Mouse (Mus musculus) kidney, adult 8-10 months (tissue): ENCODE results near the gene Ppp2r2c.

Source experiments
- DNase-seq, 2 experiments: peaks; one replicate each; pipeline ENCODE4 v3.0.0; 2022

The Ppp2r2c gene

DNA sequence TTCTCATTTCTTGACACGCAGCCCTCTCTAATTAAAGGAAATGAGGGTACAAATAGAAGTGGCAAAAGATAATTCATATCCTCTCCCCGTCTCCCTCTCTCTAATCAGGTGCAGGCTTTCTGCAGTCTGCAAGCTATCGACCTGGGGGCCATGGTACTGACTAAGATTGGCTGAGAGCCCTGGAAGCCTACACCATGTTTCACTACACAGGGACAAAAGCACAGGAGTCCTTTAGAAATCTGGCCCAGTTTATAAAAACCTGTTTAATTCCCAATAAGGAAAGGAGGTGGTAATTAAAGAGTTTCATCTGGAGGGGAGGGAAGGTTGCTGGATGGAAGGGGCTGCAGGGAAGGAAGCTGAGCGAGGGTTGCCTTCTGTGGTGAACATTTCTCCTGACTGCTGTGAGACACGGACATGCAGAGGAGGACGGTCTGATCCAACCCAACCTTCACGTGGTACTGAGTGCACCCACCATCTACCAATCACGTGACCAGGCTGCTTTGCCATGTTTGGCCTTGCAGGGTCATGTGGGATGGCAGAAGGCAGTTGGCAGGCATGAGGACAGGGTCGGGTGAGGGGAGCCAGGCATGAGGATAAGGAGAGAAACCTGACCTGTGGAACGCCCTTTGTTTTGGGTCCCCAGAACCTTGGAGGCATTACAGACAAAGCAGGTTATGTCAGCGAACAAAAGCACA, 30.2 kb downstream of the Ppp2r2c start:
- DNase-seq, result no peak

DNA sequence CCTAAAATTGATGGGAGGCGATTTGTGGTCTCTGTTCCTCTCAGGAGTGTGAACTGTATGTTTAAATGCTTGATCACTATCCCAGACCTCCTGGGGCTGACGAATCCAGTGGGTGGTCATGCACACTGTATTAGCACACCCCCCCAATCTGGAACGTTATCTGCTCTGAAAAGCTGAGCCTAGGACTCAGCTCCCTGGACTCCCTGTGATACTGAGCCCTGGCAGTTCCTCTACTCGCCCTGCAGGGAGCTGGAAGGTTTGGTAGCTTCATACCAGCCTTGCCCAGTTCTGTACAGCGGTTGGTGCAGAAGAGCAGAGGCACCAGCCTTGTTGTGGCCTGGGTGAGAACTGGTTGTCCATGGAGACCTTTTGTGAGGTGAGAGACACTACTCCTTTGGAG, 31.1 kb downstream of the Ppp2r2c start:
- DNase-seq, result no peak

GRCm38 (mm10) chr5:36900189-36900619, 31.9 kb downstream of the Ppp2r2c start:
- DNase-seq, result no peak

DNA sequence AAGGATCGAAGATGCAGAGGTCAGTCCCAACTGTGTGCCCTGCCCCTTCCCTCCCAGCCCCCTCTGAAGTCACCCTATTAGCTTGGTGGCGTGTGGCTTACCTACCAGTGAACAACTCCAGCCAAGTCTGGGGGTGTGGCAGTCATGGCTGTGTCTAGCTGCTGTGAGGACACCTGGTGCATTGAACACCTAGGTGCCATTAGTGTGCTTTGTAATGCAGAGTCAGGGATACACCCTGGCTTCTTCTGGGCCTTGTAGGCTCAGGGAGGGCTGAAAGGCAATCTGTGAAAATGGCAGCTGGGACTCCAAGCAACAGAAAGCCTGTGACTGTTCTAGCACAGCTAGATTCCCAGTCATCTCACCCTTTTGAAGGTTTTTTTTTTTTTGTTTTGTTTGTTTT, 34.5 kb downstream of the Ppp2r2c start:
- DNase-seq, result no peak

DNA sequence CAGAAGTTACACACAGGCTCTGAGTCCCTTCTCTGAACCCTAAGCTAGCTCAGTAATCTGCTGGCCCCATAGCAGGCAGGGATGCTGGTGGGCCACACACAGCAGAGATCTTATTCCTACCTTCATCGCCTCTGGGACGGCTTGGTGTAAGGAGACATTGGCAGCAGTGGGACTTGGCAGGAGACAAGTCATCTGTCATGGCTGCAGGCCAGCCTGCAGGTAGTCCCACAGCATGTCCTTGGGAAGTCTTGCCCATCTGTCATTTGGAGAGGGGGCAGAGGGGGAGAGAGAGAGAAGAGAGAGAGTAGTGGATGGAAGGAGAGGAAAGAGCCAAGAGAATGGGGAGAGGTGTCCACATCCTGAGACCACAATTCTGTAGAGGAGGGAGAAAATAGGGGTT, 35.8 kb downstream of the Ppp2r2c start:
- no peak for DNase-seq

DNA sequence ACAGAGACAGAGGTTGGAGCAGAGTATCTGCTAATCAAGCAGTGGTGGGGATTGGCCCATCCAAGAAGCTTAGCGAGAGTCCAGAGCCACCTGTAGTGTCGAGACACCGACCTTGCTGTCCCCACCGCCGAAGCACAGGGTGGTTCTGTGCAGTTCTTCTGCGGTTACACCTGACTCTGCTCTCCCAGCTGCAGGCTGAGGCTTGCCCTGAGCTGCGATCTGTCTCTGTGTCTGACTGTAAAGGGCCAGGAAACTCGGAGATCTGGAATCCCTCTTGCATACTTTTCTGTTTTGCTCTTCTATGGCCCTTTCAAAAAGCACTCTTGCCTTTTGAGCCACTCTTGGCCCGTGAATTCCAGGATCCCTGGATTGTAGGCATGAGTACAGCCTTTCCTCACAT, 36.4 kb downstream of the Ppp2r2c start:
- no peak for DNase-seq

DNA sequence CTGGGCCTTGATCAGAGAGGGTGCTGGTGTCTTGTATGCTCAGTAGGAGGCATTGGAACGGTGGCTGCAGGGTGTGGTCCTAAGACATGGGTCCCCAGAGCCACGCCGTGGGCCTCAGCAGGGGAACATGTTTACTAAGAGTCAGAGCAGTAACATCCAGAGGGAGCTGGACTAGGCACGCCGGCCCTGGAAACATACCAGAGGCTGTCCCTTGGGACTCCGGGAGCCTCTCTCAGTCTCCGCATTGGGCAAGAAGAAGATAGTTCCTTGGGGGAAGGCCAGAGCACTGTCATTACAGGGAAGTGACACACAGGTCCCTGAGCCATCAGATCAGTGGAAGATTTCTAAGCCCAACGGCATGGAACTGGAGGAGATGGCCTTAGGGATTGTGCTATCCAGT, 36.9 kb downstream of the Ppp2r2c start:
- DNase-seq, result no peak

DNA sequence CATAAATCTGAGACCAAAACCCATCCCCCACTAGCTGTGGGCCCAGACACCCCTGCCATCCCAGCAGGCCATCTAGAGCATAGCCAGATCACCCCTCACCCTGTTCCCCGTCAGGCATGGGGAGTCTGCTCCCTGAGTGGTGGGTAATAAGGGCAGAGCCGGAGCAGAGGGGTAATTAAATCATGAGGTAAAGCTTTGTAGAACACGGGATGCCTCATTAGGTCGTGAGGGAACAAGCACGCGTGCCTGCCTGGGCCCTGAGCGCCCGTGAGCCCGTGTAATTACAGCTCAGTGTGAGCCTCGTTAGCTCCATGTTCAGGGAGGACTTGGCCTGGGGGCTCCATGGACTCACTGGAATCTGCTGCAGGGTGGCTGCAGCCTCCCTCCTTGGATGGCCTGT, 39.4 kb downstream of the Ppp2r2c start:
- no peak for DNase-seq

DNA sequence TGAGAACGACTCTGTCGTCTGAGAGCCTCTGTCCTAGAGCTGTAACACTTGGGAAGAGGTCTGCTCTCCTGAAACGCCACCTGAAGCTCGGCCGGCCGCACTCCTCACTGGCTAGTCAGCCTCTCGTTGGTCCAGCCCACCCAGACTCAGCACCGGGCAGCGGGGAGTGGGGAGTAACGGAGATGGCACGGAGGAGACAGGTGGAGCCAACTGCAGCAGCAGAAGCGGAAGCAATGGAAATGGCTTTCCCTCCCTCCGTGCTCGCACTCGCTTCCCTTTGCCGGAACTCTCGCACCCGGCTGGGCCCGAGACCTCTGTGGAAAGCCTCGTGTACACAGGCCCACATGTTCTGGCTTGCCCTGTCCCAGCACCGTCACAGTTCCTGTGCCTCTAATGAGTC, 41.2 kb downstream of the Ppp2r2c start:
- no peak for DNase-seq

DNA sequence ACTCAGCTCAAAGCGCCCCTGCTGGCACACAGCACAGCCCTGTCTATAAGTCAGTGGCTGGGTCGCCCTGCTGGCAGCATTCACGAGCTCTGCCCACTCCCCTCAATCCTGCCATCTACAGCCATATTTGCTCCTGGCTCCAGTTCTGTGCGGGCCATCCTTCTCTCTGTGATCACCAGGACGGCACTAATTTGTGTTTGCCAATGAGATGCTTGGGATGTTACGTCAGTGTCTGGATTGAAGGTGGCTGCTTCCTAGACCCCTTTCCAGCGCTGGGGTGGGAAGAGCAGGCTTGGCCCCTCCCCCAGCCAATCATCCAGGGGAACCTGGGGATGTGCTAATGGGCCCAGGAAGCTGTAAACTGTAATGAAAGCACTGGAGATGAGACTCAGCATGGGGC, 42.7 kb downstream of the Ppp2r2c start:
- DNase-seq, result no peak

DNA sequence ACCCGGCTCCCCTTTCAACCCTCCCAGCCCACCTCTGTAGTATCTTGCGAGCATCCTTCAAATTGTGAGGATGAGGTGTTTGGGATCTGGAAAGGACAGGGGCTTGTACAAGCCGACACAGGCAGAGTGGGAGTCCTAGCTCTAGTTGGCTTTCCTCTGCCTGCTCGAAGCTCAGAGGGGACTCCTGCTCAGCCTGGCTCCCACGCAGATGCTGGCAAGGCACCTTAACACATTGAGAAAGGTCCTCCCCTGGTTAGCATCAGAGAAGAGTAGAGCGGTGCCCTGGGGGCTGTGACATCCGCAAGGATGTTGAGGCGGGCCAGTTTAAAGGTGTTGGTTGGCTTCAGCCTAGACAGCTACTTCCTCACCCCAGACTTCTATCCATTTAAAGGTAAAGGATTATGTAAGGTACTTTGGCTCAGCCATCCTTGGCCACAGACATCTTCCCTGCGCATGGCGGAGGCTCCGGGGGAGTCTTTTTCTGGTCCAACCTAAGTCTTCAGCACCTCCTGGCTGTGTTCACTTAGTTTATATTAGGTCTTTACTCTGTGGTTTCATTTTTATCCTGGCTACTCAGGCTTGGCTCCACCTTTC, 43.5 kb downstream of the Ppp2r2c start:
- no peak for DNase-seq

- DNase-seq, result no peak
Measured at GRCm38 (mm10) chr5:36912602-36913310, 44.4 kb downstream of the Ppp2r2c start.

DNA sequence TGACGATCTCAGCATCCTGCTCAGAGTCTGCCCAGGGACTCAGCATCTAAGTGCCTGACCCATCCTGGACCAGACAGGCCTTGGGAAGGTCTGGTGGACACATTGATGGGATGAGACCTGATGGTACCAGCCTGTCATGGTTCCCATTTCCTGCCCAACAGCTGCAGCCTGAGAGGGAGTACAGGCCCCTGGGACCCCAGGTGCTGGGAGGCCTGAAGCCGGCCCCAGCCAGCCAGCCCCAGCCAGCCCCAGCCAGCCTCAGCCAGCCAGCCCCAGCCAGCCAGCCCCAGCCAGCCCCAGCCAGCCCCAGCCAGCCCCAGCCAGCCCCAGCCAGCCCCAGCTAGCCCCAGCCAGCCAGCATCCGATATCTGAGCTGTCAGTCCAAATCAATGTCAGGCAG, 46.9 kb downstream of the Ppp2r2c start:
- DNase-seq, result no peak

DNA sequence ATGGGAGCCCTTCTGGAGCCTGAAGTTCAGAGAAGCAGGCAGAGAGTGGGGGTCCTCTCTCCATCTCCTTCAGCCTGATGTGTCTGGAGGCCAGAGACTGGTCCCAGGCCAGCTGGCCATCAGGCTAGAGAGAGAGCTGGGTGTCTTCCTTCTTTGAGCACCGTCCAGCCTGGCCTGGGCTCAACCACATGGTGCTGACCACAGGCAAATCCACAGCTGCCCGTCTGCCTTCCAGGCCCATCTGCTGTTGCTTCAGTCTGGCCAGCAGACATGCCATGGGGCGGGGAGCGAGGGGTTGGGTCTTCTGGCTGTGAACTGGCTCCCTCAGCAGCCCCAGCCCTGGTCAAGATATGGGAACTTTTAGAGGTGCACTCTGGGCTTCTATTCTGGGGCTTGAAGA, 48.3 kb downstream of the Ppp2r2c start:
- no peak for DNase-seq

DNA sequence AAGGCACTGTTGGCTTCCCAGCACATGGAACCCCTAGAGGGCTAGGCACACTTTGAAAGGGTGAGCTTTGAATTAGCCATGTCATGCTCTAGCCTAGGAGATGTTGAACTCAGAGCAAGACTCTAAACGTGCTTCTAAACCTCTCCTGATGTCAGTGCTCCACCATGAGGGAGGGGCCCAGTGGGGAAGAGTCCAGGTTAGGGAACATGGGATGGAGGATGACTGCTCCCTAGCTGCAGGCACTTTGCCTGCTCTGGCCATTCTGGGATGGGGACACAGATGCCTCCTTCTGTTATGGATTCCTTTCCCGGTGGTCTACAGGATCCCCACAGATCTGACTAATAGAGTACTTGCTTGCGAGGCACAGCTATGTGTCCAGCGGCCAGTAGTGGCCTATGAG, 48.9 kb downstream of the Ppp2r2c start:
- DNase-seq, result no peak

DNA sequence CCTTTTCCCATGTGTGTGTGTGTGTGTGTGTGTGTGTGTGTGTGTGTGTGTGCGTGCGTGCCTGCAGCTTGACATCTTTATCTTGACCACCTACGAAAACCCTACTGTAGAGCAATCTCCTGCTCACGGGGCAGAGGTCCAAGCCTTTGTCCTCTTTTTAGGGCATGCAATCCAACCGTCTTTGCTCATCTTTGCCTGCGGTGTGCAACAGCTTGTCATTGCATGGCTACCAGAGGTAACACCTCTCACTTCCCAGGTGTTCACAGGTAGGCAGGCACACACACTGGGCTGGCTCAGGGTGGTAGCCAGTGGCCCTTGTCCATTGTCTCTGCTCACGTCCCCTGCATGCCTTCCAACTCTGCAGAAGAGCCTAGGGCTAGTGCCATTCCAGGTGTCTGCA, 49.7 kb downstream of the Ppp2r2c start:
- DNase-seq, result no peak

DNA sequence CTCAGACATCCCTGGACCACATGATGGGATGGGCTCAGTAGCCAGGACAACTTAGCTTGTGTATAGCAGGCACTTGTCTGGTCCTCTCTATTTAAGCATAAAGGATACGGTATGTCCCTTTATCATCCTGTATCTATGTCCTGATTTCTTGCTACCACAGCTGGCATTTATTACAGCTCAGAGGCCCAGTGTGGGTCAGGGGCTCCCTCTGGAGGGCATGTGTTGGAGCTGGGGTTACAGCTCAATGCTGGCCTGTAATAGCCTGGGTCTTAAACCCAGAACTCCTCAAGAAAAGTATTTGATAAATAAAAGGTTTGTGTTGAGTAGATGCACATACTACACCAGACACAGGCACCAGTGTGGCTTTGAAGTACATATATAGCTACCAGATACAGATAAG, 51.8 kb downstream of the Ppp2r2c start:
- no peak for DNase-seq

- no peak for DNase-seq
Measured at GRCm38 (mm10) chr5:36921871-36922270, 53.6 kb downstream of the Ppp2r2c start.

DNA sequence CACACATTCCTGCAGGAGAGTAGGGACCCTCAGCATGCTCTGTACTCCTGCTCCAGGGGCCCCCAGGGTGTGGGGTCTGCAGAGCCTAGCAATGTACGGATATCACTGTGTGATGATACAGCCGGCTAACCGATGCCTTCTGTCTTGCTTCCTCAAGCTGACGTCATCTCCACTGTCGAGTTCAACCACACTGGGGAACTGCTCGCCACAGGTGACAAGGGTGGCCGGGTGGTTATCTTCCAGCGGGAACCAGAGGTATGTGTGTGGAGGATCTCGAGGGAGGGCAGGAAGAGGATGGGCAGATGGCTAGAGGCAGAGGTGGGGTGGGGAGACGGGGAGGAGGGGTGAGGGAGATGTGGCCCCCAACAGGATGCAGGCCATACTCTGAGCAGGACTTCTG, 54.5 kb downstream of the Ppp2r2c start:
- no peak for DNase-seq

DNA sequence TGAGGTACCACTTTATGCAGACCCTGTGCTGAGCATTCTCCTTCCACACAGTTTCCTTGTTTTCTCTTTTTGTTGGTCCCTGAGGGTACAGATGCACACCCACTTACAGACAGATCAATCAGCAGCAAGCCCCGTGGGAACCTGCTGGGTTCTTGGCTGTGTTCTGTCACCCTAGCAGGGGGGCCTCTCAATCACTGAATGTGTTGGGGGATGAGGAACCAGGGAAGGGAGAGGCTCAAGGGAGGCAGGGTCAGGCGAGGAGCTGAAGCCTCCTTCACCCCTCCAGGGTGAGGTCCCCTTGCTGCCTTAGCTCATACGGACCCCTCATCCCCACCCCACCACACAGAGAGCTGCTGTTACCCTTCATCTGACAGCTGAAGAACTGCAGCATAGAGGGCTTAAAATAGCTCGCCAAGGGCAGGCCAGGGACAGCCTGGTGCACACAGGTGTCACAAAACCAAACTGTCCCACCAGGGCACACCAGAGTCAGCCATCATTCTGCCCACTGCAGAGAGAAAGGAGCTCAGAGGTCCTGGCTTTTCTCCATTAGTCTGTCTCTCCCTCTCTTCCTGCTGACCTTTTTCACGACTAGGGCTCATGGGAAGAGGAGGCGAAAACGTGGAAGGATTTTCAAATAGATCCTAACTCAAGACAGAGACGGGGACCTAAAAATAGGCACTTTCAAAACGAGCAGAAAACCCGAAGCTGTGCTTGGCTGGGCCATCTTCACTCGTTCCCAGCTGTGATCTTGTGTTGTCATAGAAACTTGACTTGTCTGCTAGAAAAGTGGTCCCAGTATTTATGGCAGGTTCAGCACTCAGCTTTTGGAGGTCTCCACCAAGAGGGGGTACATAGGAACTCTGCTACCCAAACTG, 55.8 kb downstream of the Ppp2r2c start:
- no peak for DNase-seq

DNA sequence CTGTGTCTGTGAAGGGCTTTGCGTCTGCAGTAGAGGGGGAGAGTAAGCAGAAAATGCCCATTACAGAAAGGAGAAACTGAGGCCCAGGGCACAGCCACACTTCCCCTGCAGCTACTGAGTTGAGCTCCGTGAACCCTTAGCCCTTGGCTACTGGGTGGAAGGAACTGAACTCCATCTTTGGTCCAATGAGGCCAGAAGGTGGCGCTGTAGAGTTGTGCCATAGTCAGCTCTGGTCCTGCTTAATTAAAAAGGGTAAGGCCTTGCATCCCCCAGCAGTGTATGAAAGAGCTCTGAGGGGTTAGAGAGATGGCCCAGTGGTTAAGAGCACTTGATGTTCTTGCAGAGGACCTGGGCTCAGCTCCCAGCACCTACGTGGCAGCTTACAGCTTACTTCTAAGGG, 60.4 kb downstream of the Ppp2r2c start:
- no peak for DNase-seq

- DNase-seq, result no peak
Measured at GRCm38 (mm10) chr5:36929376-36929775, 61.1 kb downstream of the Ppp2r2c start.

GRCm38 (mm10) chr5:36933383-36933782, 65.1 kb downstream of the Ppp2r2c start:
- no peak for DNase-seq
